Mouse (Mus musculus): ENCODE measurements around the gene 2310022B05Rik.

GRCm38 (mm10) chr8:124703526-124703925 lies 40.4 kb upstream of the 2310022B05Rik start:
- TF ChIP-seq CTCF (IDR thresholded peaks at IDR 0.05; ENCODE audit: low read depth) (no peak), EP300 (IDR thresholded peaks at IDR 0.05; ENCODE audit: low read depth) (no peak)

All from liver, postnatal 0 days (tissue).